Mouse (Mus musculus): ENCODE measurements around the gene Gm20388. TPM values are rescaled to one million over a fixed set of nuclear protein-coding genes. Genes with fewer than 3 reads are reported as not detected.
"Not testable (repeated sequence)": the region's sequence is repeated elsewhere in the genome, so short reads cannot be mapped to it uniquely, and the experiment has no call there.

Gene Gm20388
- total RNA-seq, 1 experiment from 2014 or later = 35.7 TPM

DNA sequence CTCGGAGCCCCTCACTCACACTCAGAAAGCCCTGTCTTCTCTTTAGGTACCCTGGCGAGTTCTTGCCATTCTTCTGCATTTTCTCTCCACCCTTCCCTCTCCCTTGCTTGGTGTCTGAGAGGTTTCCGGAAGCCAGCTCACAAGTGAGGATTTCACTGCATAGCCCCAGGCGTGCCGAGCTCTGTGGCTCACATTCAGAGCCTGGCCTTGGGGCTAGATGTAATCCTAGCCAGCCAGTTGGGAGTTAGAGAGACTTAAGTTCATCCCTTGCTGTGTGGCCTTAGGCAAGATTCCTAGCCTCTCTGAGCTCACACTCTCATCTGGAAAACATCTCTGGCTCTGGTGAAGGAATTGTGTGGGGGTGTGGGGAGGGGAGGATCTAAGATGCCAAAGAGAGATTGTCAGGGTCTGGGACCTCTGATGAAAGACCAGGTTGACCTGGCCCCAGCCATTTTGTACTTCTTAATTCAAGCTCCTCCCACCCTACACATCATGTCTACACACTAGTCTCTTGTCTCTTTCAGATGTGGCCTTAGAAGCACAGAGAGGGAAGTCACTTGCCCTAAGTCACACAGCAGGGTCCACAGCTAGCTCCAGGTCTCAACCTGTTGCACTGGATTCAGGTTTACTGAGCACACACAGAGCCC lies 426.4 kb downstream of the Gm20388 start:
- ATAC-seq (replicated peaks; ENCODE audit: low read depth, poor library complexity, severe bottlenecking) = 0 out of 2 replicates have a peak, but pooled peaks have one; percentile 4

DNA sequence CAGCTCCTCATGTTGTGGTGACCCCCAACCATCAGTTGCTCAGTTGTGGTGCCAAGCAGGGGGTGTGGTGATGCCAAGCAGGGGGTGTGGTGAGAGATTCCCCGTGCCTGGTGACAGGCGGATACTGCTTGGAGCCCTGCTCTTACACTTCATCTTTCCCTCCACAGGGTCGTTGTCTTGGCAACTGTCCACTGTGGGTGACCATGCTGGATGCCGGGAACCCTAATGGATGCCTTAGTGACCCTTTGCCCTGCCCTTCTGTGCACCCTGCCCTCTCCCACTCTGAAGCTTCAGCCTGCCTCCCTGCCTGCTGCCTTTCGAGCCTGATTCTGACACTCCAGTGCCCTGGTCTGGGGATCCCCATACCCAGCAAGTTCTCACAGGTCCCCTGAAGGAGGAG lies 427.0 kb downstream of the Gm20388 start:
- no peak for ATAC-seq (replicated peaks; ENCODE audit: low read depth, poor library complexity, severe bottlenecking)

DNA sequence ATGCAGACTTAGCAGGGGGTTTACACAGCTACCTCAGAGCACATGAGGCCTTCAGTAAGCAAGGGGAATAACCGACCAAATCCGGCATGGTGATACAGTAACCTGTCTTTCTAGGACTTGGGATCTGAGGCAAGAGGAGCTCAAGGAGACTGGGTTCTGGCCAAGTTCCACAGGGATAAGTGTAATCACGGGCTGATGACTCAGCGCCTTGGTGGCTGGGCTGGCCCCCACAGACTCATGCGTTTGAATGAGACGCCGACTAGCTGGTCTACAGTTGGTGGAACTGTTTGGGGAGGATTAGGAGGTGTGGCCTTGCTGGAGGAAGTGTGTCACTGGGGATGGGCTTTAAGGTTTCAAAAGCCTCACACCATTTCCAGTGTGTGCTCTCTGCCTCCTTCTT lies 428.0 kb downstream of the Gm20388 start:
- no peak for ATAC-seq (replicated peaks; ENCODE audit: low read depth, poor library complexity, severe bottlenecking)

- no peak for ATAC-seq (replicated peaks; ENCODE audit: low read depth, poor library complexity, severe bottlenecking)
These were observed 429.1 kb downstream of the Gm20388 start for GRCm38 (mm10) chr8:120339743-120340142.

- ATAC-seq (replicated peaks; ENCODE audit: low read depth, poor library complexity, severe bottlenecking) = no peak
These were observed 430.5 kb downstream of the Gm20388 start for GRCm38 (mm10) chr8:120341124-120341523.

DNA sequence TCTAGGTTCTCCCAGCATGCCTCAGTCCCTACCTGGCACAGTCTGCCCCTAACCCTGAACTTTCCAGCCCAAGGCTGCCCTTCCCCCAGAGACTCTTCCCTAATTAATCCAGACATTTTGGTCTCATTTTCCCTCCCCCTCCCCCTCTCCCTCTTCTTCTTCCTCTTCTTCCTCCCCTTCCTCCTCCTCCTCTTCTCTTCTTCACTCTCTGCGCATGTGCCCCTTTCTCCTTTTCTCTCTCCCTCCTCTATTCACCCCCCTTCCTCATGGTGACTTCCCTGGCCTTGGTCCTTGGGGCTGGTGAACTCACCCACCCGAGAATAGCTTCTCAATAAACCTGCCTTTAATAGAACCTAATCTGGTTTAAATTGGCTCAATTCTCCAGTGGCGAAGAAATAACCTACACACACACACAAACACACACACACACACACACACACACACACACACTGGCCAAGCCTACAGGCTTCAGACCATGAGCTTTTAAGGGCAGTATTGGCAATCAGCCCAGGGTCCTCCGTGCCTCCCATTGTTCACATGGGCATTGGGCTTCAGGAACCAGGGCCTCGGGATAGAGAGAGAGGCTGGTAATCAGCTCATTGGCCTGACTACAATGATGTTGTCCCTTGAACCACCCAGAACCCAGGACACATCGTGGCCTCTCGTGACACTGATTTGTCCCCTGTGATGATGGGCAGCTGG lies 432.4 kb downstream of the Gm20388 start:
- ATAC-seq (replicated peaks; ENCODE audit: low read depth, poor library complexity, severe bottlenecking) = no peak

DNA sequence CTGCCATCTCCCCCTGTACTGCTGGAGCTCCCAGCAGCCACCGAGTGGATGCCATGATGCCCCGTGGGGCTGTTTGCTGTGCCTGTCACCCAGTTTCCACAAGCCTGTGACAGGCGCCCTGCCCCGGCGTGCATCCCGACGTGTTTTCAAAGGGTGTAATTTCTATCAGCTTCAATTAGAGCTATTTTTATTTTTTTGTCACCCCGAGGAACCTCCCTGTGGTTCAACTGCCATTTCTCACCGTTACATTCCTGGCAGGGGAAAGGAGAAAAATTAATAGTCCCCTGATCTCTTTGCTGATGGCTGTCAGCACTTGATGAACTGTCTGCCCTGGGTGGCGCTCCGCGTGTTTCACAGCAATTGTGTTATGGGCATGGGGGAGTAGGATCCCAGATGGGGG lies 432.9 kb downstream of the Gm20388 start:
- peak; percentile 40 for ATAC-seq (replicated peaks; ENCODE audit: low read depth, poor library complexity, severe bottlenecking)

DNA sequence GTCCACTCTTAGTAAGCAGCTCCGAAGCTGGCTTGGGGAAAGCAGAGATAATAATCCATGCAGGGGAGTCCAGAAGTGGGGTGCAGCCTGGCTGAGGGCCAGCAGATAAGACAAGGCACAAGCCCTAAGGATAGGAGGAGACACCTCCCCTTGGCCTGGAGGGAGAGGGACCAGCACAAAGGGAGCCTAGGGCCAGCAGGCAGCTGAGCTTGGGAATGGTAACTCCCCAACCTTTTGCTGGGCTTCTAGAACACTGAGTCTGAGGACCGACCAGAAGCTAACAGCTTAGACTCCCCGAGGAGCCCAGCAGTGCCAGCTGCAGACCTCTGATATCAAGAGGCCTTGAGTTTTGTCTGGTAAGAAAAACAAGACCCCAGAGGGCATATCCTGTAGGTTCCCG lies 433.5 kb downstream of the Gm20388 start:
- peak; percentile 27 for ATAC-seq (replicated peaks; ENCODE audit: low read depth, poor library complexity, severe bottlenecking)

DNA sequence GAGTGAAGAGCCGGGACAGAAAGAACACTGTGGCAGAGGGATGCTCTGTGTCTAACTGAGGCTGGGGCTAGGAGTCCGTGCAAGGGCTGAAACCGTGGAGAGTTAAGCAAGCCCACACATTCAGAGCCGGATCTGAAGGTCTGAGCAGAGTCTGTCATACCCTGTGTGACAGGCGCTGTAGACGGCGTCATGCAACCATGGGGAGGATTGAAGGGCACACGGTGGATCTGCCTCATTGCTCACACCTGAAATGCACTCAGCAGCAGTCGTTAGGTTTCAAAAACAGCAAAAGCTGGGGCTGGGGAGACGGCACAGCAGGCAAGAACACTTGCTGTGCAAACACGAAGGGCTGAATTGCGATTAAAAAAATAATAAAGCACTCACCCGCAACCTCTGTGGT lies 433.9 kb downstream of the Gm20388 start:
- ATAC-seq (replicated peaks; ENCODE audit: low read depth, poor library complexity, severe bottlenecking) = peak; percentile 7; the same call in 1 of the 2 replicates

GRCm38 (mm10) chr8:120347734-120348341 lies 437.2 kb downstream of the Gm20388 start:
- ATAC-seq (replicated peaks; ENCODE audit: low read depth, poor library complexity, severe bottlenecking) = no peak

GRCm38 (mm10) chr8:120348922-120349321 lies 438.3 kb downstream of the Gm20388 start:
- ATAC-seq (replicated peaks; ENCODE audit: low read depth, poor library complexity, severe bottlenecking) = no peak

GRCm38 (mm10) chr8:120351332-120352071 lies 440.9 kb downstream of the Gm20388 start:
- no peak for ATAC-seq (replicated peaks; ENCODE audit: low read depth, poor library complexity, severe bottlenecking)

DNA sequence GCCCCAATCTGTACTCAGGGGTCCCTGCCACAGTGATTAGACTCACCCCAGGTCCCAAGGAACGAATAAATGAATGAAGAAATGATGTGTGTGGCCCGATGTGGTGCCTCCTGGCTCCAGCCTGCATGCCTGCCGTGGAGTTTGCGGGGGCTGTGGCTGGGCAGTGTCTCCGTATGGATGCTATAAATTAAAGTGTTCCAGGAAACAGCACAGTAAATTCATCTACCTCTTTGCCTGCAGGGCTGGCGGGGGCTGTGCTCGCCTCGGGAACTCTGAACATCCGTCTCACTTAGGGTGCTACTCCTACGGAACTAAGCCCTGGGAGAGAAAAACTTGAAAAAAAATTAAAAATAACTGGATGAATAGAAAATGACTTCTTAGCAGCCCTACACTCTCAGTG lies 441.5 kb downstream of the Gm20388 start:
- ATAC-seq (replicated peaks; ENCODE audit: low read depth, poor library complexity, severe bottlenecking) = no peak

- ATAC-seq (replicated peaks; ENCODE audit: low read depth, poor library complexity, severe bottlenecking) = no peak
These were observed 445.4 kb downstream of the Gm20388 start for GRCm38 (mm10) chr8:120356067-120356466.

DNA sequence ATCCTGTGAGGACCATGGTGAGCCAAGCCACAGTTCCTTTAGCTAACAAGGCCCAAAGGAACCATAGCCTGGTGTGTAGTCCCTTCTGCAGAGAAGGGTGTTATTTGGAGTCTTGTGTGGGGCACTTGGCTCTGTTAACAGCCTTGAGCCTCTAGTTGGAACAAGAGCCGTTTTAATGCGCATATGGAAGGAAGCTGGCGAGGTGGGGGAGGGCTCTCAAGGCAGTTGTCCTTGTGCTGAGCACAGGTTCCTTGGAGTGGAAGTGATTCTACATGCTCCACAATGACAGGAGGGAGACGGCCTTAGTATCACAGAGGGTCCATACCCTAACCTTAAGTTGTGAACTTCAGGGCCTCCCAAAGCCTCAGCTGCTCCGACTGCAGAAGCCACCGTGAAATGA lies 446.9 kb downstream of the Gm20388 start:
- ATAC-seq (replicated peaks; ENCODE audit: low read depth, poor library complexity, severe bottlenecking) = no peak

GRCm38 (mm10) chr8:120361301-120361700 lies 450.7 kb downstream of the Gm20388 start:
- ATAC-seq (replicated peaks; ENCODE audit: low read depth, poor library complexity, severe bottlenecking) = no peak

- ATAC-seq (replicated peaks; ENCODE audit: low read depth, poor library complexity, severe bottlenecking) = peak; percentile 29; the same call in 1 of the 2 replicates
These were observed 453.0 kb downstream of the Gm20388 start for GRCm38 (mm10) chr8:120363552-120364071.

GRCm38 (mm10) chr8:120364093-120364725 lies 453.6 kb downstream of the Gm20388 start:
- ATAC-seq (replicated peaks; ENCODE audit: low read depth, poor library complexity, severe bottlenecking) = no peak

GRCm38 (mm10) chr8:120366840-120367239 lies 456.2 kb downstream of the Gm20388 start:
- no peak for ATAC-seq (replicated peaks; ENCODE audit: low read depth, poor library complexity, severe bottlenecking)

GRCm38 (mm10) chr8:120368191-120368590 lies 457.6 kb downstream of the Gm20388 start:
- ATAC-seq (replicated peaks; ENCODE audit: low read depth, poor library complexity, severe bottlenecking) = not testable (repeated sequence)

All from common myeloid progenitor, adult 5-6 weeks (primary cell).